In genomic region chr14:6108272-6108925, GRCm38 (mm10) we compare ENCODE assay signal across 9 mouse cellular contexts. TPM values are rescaled to one million over a fixed set of nuclear protein-coding genes. Genes with fewer than 3 reads are reported as not detected.
DNase-seq lines count a peak whose midpoint lies in the region; ATAC-seq lines count a peak whose summit lies in the region.
"Not testable (repeated sequence)": the region's sequence is repeated elsewhere in the genome, so short reads cannot be mapped to it uniquely, and the experiment has no call there.
"Had no signal": no experiment of that assay in that cellular context is flagged by ENCODE, and none has a peak within 500 bp of the region (broad histone marks: within the 10 kb centered on the region; RNA-seq: fewer than 3 reads in every experiment).

Gm3468 (minus strand) TSS chr14:6108665.

- WGBS in hindbrain, embryonic 14.5 days, result 2% methylated on average over 37 of the region's 51 CpGs
- WGBS in lung, embryonic 16.5 days, result 3% methylated on average over 22 of the region's 51 CpGs

- peak within 1 kb of the TSS; percentile 53 for H3K4me2 ChIP-seq in hindbrain, embryonic 14.5 days (replicated peaks)
- H3K4me2 ChIP-seq in lung, embryonic 16.5 days (ENCODE audit: low read depth, low read length), result peak within 1 kb of the TSS; percentile 46

- peak; percentile 62 for DNase-seq in ZHBTc4 (ENCODE audit: low read depth, low spot score)
- peak; percentile 76 for DNase-seq in embryo, embryonic 10 days (ENCODE audit: low spot score)
- peak; percentile 36 for DNase-seq in gastrocnemius, postnatal 14 days
- peak; percentile 73 for DNase-seq in hindbrain, embryonic 14.5 days (ENCODE audit: low spot score)
- DNase-seq in layer of hippocampus, postnatal 25 days (ENCODE audit: extremely low spot score in 1 of 2, low spot score in 1 of 2), result peak; percentile 46 to 51
- DNase-seq in ovary, postnatal 14 days (ENCODE audit: low spot score), result peak; percentile 21
- peak; percentile 54 for DNase-seq in thymus, postnatal 14 days

- H3K4me1 ChIP-seq in hindbrain, embryonic 14.5 days (replicated peaks; ENCODE audit: control insufficient read depth, insufficient read depth, low read length); lung, embryonic 16.5 days (replicated peaks; ENCODE audit: control insufficient read depth, insufficient read depth, low read length): not testable (repeated sequence)

- peak within 1 kb of the TSS; percentile 20; the same call in 1 of the 2 replicates for H3K27ac ChIP-seq in hindbrain, embryonic 14.5 days
- not testable (repeated sequence) for H3K27ac ChIP-seq in lung, embryonic 16.5 days (ENCODE audit: low read length)

- peak within 1 kb of the TSS; percentile 37 for H3K4me3 ChIP-seq in hindbrain, embryonic 14.5 days (replicated peaks; ENCODE audit: low read length)
- H3K4me3 ChIP-seq in lung, embryonic 16.5 days (ENCODE audit: low read length), result peak within 1 kb of the TSS; percentile 39

- H3K27me3 ChIP-seq in hindbrain, embryonic 14.5 days (ENCODE audit: control insufficient read depth, insufficient read depth, low read length); lung, embryonic 16.5 days (ENCODE audit: control insufficient read depth, insufficient read depth, low read depth, low read length): not testable (repeated sequence)

- H3K36me3 ChIP-seq in hindbrain, embryonic 14.5 days (replicated peaks; ENCODE audit: control insufficient read depth, insufficient read depth); lung, embryonic 16.5 days (ENCODE audit: control insufficient read depth, insufficient read depth, low read length): not testable (repeated sequence)

- H3K9ac ChIP-seq in hindbrain, embryonic 14.5 days, result peak within 1 kb of the TSS; percentile 46
- not testable (repeated sequence) for H3K9ac ChIP-seq in lung, embryonic 16.5 days (ENCODE audit: low read length)

- ATAC-seq in hindbrain, embryonic 14.5 days (ENCODE audit: low FRiP score), result peak; percentile 94
- ATAC-seq in lung, embryonic 16.5 days (ENCODE audit: low read depth), result peak; percentile 87

- not testable (repeated sequence) for H3K9me3 ChIP-seq in hindbrain, embryonic 14.5 days (ENCODE audit: control insufficient read depth, low read length); lung, embryonic 16.5 days (ENCODE audit: control insufficient read depth, low read length)

- intact Hi-C loops in gastrocnemius, postnatal 14 days (cut with DNase I; ENCODE audit: low total_unique reads), result not testable (repeated sequence)

RNA-seq across cellular contexts. Expression of gene Gm3468, which starts in this region (rescaled TPM):
- total RNA-seq in gastrocnemius, postnatal 14 days (2021), result under 1 TPM in 1 of 2 experiments, not detected in 1; 0.33 TPM
- 6.2 and 6.4 TPM in 2 replicates for polyA plus RNA-seq in hindbrain, embryonic 14.5 days (2014; fragmentation: Nextera tagmentation; extraction: Ambion mirVana)
- 1 to 10 TPM in 1 of 2 experiments, under 1 TPM in 1; 0.66 to 1.5 TPM for total RNA-seq in layer of hippocampus, postnatal 25 days (2021)
- 1.2 and 1.3 TPM in 2 replicates for polyA plus RNA-seq in lung, embryonic 16.5 days (2015; fragmentation: Nextera tagmentation; extraction: Ambion mirVana)
- total RNA-seq: liver, adult 2 months had no signal
- polyA plus RNA-seq: liver, adult 2 months had no signal

Comparison
In these comparisons a context has a peak if more than half of its experiments do, and no peak if none do; other contexts are left out.
1. Peak in DNase-seq in gastrocnemius, postnatal 14 days; RNA of the gene not detected or under 1 TPM.
2. DNase-seq: peak in every context shown above with its lines; median percentile 76 in embryo, embryonic 10 days; 73 in hindbrain, embryonic 14.5 days; 62 in ZHBTc4; 54 in thymus, postnatal 14 days; 48 in layer of hippocampus, postnatal 25 days; 36 in gastrocnemius, postnatal 14 days; 21 in ovary, postnatal 14 days.